Mouse (Mus musculus) Muller cell, postnatal 12 days (primary cell): ENCODE data around the gene Cfdp1.

Experiments
- DNase-seq: peaks from one replicate; pipeline ENCODE4 v3.0.0-alpha.2; 2015; ENCODE audit errors: inconsistent ontology term

The Cfdp1 gene

GRCm38 (mm10) chr8:111769764-111770428 is 84.2 kb downstream of the Cfdp1 start:
- peak; percentile 80 for DNase-seq

GRCm38 (mm10) chr8:111769296-111769695 is 84.8 kb downstream of the Cfdp1 start:
- DNase-seq, result no peak

GRCm38 (mm10) chr8:111768651-111769050 is 85.4 kb downstream of the Cfdp1 start:
- no peak for DNase-seq

GRCm38 (mm10) chr8:111765616-111766015 is 88.5 kb downstream of the Cfdp1 start:
- DNase-seq, result no peak

GRCm38 (mm10) chr8:111765096-111765495 is 89.0 kb downstream of the Cfdp1 start:
- no peak for DNase-seq

- no peak for DNase-seq
Observed at GRCm38 (mm10) chr8:111760708-111761107, 93.4 kb downstream of the Cfdp1 start.

- no peak for DNase-seq
Observed at GRCm38 (mm10) chr8:111758817-111759216, 95.3 kb downstream of the Cfdp1 start.

- DNase-seq, result no peak
Observed at GRCm38 (mm10) chr8:111757599-111757998, 96.5 kb downstream of the Cfdp1 start.

GRCm38 (mm10) chr8:111754736-111755135 is 99.4 kb downstream of the Cfdp1 start:
- no peak for DNase-seq

GRCm38 (mm10) chr8:111754088-111754487 is 100.0 kb downstream of the Cfdp1 start:
- DNase-seq, result no peak

- no peak for DNase-seq
Observed at GRCm38 (mm10) chr8:111748766-111749165, 105.3 kb downstream of the Cfdp1 start.

GRCm38 (mm10) chr8:111747866-111748649 is 106.0 kb downstream of the Cfdp1 start:
- DNase-seq, result peak; percentile 88

GRCm38 (mm10) chr8:111746582-111747465 is 107.3 kb downstream of the Cfdp1 start:
- DNase-seq, result peak; percentile 84

- peak; percentile 92 for DNase-seq
Observed at GRCm38 (mm10) chr8:111745591-111746418, 108.3 kb downstream of the Cfdp1 start.

- no peak for DNase-seq
Observed at GRCm38 (mm10) chr8:111745086-111745485, 109.0 kb downstream of the Cfdp1 start.

- peak; percentile 79 for DNase-seq
Observed at GRCm38 (mm10) chr8:111743792-111744696, 110.0 kb downstream of the Cfdp1 start, which contains the start of gene Bcar1. Gene Bcar1 (minus strand): TSS chr8:111743809.

GRCm38 (mm10) chr8:111743101-111743791 is 110.8 kb downstream of the Cfdp1 start:
- DNase-seq, result peak; percentile 67

- peak; percentile 89 for DNase-seq
Observed at GRCm38 (mm10) chr8:111742261-111743037, 111.6 kb downstream of the Cfdp1 start.

GRCm38 (mm10) chr8:111741556-111741955 is 112.5 kb downstream of the Cfdp1 start:
- no peak for DNase-seq
